Mouse (Mus musculus): Measurements from ENCODE around the gene Ccdc106. TPM values are rescaled to one million over a fixed set of nuclear protein-coding genes. Genes with fewer than 3 reads are reported as not detected.
"Not testable (repeated sequence)": the region's sequence is repeated elsewhere in the genome, so short reads cannot be mapped to it uniquely, and the experiment has no call there.

Gene Ccdc106
- total and polyA plus RNA-seq, 3 experiments, result 0.25 to 0.53 TPM; not detected in 1

DNA sequence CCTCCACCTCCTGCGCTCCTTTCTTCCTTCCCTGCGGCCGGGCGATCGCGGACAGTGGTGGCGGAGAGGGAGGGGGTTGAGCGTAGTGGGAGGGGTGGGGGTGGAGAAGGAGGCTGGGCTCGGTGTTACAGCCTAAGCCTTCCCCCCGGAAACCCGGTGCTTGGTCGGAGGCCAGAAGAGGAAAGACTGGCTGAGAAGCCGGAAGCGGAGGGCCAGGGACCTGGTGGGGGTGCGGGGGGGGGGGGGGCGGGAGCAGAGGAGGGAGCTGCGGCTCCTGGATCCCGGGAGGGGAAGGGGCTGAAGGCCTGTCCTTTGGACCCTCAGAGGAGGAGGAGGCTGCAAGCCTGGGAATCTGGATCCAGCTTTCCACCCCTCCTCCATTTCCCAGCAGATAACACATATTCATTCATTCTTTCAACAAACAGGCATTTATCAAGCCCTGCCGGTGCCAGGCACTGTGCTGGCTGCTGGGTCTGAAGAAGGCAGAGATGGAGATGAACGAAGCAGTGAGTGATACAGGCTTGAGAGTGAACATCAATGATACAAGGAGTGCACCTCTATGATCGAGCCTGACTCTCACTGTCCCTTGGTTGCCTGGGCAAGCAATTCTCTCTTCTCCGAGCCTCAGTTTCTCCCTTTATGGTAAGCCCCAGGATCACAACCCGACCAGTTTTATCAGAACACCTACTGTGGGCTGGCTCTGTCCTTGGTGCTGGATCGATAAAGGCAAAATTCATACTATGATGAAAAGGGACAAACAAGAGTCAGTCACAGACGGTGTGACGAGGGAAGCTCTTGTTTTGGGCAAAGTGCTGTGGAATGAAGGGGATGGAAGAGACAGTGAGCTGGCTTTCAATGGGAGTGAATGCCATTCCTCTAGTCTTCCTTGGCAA lies 24.1 kb upstream of the Ccdc106 start, which contains the start of gene Zfp579:
Zfp579 (minus strand) TSS at position 156 of the 893 bp plus-strand sequence.
- H3K79me2 ChIP-seq (replicated peaks; ENCODE audit: control insufficient read depth, insufficient read depth, low read length), result no peaks in the 10 kb centered on the region
- no peaks in the 10 kb centered on the region for H3K27me3 ChIP-seq (ENCODE audit: control insufficient read depth, insufficient read depth, low read length)
- peak within 1 kb of the TSS; percentile 75 for H3K27ac ChIP-seq
- H3K36me3 ChIP-seq (ENCODE audit: control insufficient read depth, insufficient read depth, low read length), result no peaks in the 10 kb centered on the region
- 4% methylated on average over 20 of the region's 26 CpGs for WGBS
- DNase-seq, result peak; percentile 88 to 93
- peak within 1 kb of the TSS; percentile 88 for H3K9ac ChIP-seq (ENCODE audit: low read depth, low read length)
- peak within 1 kb of the TSS; percentile 78 for H3K4me3 ChIP-seq
- intact Hi-C loops (cut with DNase I), result loop anchor here (2.0 kb wide), 2 partner anchors 17 to 55 kb away; partner anchors contain the start of gene Zfp580
- peaks cover 5% of the 10 kb centered on the region for H3K4me1 ChIP-seq (ENCODE audit: control insufficient read depth, insufficient read depth, low read length)
- TF ChIP-seq POLR2A (IDR thresholded peaks at IDR 0.05; ENCODE audit: insufficient read depth, low read depth, low read length) (peak; percentile 34; the same call in 1 of the 2 replicates), CTCF (IDR thresholded peaks at IDR 0.05) (no peak), EP300 (IDR thresholded peaks at IDR 0.05; ENCODE audit: insufficient read depth, low read depth, low read length) (0 out of 2 replicates have a peak, but pooled peaks have one; percentile 67)

DNA sequence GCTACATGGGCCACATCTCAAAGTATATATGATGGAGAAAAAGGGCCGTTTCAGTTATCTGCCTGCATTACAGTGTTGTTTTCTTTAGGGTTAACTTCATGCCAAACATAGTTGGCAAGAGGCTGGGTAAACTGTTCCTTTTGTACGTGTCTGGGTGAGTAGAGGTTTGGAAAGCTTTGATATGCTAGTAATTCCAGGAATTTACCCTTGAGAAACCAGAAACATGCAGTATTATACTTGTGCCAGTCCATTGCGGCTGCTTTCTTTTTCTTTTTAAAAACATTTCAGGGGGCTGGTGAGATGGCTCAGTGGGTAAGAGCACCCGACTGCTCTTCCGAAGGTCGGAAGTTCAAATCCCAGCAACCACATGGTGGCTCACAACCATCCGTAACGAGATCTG lies 23.4 kb upstream of the Ccdc106 start:
- DNase-seq, result no peak
- H3K27ac ChIP-seq, result no peak overlapping the region
- no peaks in the 10 kb centered on the region for H3K36me3 ChIP-seq (ENCODE audit: control insufficient read depth, insufficient read depth, low read length)
- WGBS, result 46% methylated on average over 8 of the region's 8 CpGs
- no peak overlapping the region for H3K4me3 ChIP-seq
- H3K4me1 ChIP-seq (ENCODE audit: control insufficient read depth, insufficient read depth, low read length), result peaks cover 5% of the 10 kb centered on the region
- TF ChIP-seq EP300 (IDR thresholded peaks at IDR 0.05; ENCODE audit: insufficient read depth, low read depth, low read length) (no peak), POLR2A (IDR thresholded peaks at IDR 0.05; ENCODE audit: insufficient read depth, low read depth, low read length) (no peak), CTCF (IDR thresholded peaks at IDR 0.05) (no peak)
- intact Hi-C loops (cut with DNase I), result loop anchor here (2.0 kb wide), 2 partner anchors 16 to 54 kb away; partner anchors contain the start of gene Zfp580
- no peaks in the 10 kb centered on the region for H3K79me2 ChIP-seq (replicated peaks; ENCODE audit: control insufficient read depth, insufficient read depth, low read length)
- no peak overlapping the region for H3K9ac ChIP-seq (ENCODE audit: low read depth, low read length)
- H3K27me3 ChIP-seq (ENCODE audit: control insufficient read depth, insufficient read depth, low read length), result no peaks in the 10 kb centered on the region

DNA sequence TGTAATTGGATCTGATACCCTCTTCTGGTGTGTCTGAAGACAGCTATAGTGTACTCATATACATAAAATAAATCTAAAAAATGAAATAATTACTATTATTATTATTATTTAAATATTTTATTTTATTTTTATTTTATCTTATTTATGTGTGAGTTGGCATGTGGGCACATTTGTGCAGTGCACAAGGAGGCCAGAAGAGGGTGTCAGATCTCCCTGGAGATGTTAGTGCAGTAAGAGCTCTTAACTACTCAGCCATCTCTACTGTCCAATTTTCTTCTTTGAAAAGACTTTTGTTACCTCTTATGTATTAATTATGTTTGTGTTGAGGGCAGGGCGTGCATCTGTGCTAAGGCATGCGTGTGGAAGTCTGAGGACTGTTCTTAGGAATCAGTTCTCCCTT lies 20.5 kb upstream of the Ccdc106 start:
- intact Hi-C loops (cut with DNase I), result loop anchor here (1.0 kb wide), 1 partner anchor 47 kb away; no protein-coding TSS in a partner anchor
- no peak overlapping the region for H3K27ac ChIP-seq
- DNase-seq, result no peak
- WGBS, result 68% methylated on average over 2 of the region's 2 CpGs
- H3K9ac ChIP-seq (ENCODE audit: low read depth, low read length), result no peak overlapping the region
- H3K36me3 ChIP-seq (ENCODE audit: control insufficient read depth, insufficient read depth, low read length), result no peaks in the 10 kb centered on the region
- H3K79me2 ChIP-seq (replicated peaks; ENCODE audit: control insufficient read depth, insufficient read depth, low read length), result no peaks in the 10 kb centered on the region
- no peak overlapping the region for H3K4me3 ChIP-seq
- TF ChIP-seq CTCF (IDR thresholded peaks at IDR 0.05) (peak; percentile 64), POLR2A (IDR thresholded peaks at IDR 0.05; ENCODE audit: insufficient read depth, low read depth, low read length) (no peak)
- no peaks in the 10 kb centered on the region for H3K27me3 ChIP-seq (ENCODE audit: control insufficient read depth, insufficient read depth, low read length)
- peaks cover 5% of the 10 kb centered on the region for H3K4me1 ChIP-seq (ENCODE audit: control insufficient read depth, insufficient read depth, low read length)

DNA sequence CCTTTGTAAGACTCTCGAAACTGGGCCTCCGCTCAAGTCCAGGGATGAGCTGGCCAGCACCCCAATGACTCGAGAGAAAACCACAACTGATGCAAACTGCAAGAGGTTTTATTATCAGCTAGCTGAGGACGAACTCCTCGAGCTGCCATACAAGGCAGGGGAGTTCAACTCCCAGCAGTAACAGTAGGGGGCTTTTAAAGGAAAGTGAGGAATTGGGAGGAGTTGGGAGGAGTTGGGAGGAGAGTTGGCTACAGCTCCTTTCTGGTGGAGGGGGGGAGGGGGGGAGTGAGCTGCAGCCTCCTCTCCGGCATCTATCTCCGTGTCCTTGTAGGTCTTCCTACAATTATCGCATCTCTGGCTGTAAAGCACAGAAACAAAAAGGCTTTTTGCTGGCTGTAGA lies 17.5 kb upstream of the Ccdc106 start:
- H3K27ac ChIP-seq; intact Hi-C loops (cut with DNase I); H3K4me3 ChIP-seq; H3K27me3 ChIP-seq (ENCODE audit: control insufficient read depth, insufficient read depth, low read length); H3K79me2 ChIP-seq (replicated peaks; ENCODE audit: control insufficient read depth, insufficient read depth, low read length); DNase-seq; H3K4me1 ChIP-seq (ENCODE audit: control insufficient read depth, insufficient read depth, low read length); H3K9ac ChIP-seq (ENCODE audit: low read depth, low read length); H3K36me3 ChIP-seq (ENCODE audit: control insufficient read depth, insufficient read depth, low read length): not testable (repeated sequence)
- 70% methylated on average over 8 of the region's 8 CpGs for WGBS

DNA sequence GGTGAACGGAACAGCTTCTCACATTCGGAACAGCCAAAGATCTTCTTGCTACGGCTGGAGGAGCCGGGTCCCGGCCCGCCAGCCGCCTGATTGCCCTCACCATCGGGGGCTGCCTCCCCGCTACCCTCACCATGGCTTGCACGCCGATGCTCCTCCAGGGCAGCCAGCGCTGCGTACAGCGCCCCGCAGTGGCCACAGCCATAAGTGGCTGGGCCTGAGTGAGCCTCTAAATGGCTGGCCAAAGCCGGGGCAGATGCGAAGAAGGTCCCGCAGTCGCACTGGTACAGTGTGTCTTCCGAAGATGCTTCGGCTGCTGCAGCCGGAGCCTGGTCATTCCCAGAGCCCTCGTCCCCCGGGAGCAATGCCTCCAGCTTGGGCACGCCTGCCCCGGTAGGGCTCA lies 12.1 kb upstream of the Ccdc106 start:
- 95% methylated on average over 26 of the region's 26 CpGs for WGBS
- intact Hi-C loops (cut with DNase I), result no loop called here
- no peak for DNase-seq
- H3K27me3 ChIP-seq (ENCODE audit: control insufficient read depth, insufficient read depth, low read length), result no peaks in the 10 kb centered on the region
- no peaks in the 10 kb centered on the region for H3K79me2 ChIP-seq (replicated peaks; ENCODE audit: control insufficient read depth, insufficient read depth, low read length)
- no peak overlapping the region for H3K4me3 ChIP-seq
- H3K27ac ChIP-seq, result no peak overlapping the region
- no peak for TF ChIP-seq EP300 (IDR thresholded peaks at IDR 0.05; ENCODE audit: insufficient read depth, low read depth, low read length)
- TF ChIP-seq CTCF (IDR thresholded peaks at IDR 0.05), result no peak
- no peak for TF ChIP-seq POLR2A (IDR thresholded peaks at IDR 0.05; ENCODE audit: insufficient read depth, low read depth, low read length)
- H3K9ac ChIP-seq (ENCODE audit: low read depth, low read length), result no peak overlapping the region
- H3K36me3 ChIP-seq (ENCODE audit: control insufficient read depth, insufficient read depth, low read length), result no peaks in the 10 kb centered on the region
- H3K4me1 ChIP-seq (ENCODE audit: control insufficient read depth, insufficient read depth, low read length), result no peaks in the 10 kb centered on the region
